Mouse (Mus musculus) lung, postnatal 36 days (tissue): Measurements from ENCODE around the gene Esyt1.
"Not testable (repeated sequence)": the region's sequence is repeated elsewhere in the genome, so short reads cannot be mapped to it uniquely, and the experiment has no call there.

Experiments used
- DNase-seq: peaks from one replicate; pipeline ENCODE4 v3.0.0; 2022; ENCODE audit warnings: mixed read lengths

Gene Esyt1

DNA sequence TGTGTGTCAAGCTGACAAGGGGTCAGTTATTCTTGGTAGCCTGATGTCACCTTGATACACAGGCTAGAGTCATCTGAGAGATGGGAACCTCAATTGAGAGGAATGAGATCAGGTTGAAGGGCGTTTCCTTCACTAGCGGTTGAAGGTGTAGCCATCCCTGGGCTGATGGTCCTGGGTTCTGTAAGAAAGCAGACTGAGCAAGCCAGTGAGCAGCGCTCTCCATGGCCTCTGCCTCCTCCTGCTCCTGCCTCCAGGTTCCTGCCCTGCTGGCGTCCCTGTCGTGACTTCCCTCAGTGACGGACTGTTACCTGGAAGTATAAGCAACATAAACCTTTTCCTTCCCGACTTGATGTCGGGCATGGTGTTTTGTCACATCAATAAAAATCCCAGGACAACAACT lies 22.1 kb downstream of the Esyt1 start:
- no peak for DNase-seq

DNA sequence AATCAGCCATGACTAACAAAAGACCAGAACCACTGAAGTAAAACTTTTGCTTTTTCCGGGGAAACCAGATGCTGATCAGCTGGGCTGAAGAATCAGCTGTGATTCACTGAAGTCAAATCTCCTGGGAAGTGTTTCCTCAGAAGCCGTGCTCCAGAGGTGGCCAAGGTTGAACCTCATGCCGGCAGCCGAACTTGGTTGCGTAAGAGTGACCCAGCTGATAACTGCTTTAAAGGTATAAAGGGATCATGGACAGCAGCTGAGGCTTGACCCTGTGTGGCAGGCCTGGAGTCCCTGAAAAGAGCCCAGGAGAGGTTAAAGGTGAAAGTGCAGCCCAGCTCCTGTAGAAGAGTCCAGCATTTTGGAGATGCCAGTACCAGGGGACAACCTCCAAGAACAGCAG lies 23.3 kb downstream of the Esyt1 start:
- DNase-seq = peak; percentile 62

DNA sequence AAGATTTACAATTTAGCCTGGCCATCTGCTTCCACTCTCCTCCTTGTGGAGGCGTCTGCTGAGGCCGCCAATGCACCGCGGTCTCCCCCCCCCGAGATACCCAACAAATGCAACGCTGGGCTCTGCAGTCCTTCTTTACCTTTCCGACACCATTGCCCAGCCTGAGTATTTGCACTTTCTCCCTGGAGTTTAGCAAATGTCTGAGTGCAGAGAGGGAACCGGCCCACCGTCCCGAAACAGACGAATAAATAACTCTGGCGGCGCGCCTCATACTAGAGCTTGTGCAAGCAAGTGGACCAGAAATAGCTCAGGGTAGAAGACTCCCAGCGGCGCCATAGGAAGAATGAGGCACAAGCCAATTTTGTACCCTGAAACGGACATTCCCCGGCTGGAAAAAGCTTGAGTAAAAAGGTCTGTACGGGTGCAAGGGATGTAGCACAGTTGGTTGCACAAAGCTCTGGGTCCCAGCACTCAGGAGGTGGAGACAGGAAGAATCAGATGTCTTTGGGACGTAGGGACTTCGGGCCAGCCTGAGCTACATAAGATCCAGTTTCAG lies 26.5 kb downstream of the Esyt1 start:
- peak; percentile 72 for DNase-seq

DNA sequence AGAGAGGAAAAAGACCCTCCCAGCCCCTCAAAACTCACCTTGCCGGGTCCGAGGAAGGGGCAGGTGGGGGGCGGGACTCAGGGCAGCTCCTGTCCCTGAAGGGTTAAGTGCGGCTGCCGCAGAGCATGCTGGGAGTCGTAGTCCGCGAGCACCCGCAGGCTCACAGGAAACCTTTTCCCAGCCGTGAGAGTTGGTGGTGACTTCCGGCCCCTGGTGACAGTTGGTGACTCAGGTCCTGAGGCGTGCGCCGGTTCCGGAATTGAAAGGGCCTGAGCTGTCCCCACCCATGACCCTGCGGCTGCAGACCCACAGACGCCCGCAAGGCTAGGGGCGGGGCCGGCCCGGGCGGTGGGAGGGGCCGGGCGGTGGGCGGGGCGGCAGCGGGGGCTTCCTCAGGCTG lies 27.1 kb downstream of the Esyt1 start, which contains the start of gene Myl6b:
Myl6b (minus strand) TSS at position 96 of the 400 bp plus-strand sequence.
- peak; percentile 99 for DNase-seq

DNA sequence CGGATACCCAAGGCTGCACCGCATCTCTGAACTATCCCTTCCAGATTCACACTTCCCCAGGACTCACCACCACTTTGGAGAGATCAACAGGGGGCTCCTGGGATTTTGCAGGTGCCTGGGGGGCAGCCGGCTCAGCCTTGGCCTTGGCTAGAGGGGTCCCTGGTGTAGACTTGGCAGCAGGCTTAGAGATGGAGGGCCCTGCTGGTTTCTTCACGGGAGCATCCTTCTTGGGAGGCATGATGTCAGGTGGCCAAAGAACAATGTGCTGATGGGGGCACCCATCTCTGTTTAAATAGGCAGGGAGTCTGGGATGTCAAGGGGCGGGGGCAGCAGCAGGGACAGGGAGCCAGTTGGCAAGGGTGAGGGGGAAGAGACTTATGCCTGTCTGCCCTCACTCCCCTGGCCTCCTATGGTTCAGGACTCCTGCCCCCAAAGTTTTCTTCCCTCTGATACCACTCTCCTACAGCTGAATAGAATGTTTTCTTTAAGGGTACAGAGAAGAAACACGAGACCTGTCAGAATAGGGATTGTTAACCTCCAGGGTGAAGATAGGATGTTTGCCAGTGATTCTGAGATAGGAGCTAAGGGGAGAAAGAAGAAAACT lies 28.4 kb downstream of the Esyt1 start:
- no peak for DNase-seq

DNA sequence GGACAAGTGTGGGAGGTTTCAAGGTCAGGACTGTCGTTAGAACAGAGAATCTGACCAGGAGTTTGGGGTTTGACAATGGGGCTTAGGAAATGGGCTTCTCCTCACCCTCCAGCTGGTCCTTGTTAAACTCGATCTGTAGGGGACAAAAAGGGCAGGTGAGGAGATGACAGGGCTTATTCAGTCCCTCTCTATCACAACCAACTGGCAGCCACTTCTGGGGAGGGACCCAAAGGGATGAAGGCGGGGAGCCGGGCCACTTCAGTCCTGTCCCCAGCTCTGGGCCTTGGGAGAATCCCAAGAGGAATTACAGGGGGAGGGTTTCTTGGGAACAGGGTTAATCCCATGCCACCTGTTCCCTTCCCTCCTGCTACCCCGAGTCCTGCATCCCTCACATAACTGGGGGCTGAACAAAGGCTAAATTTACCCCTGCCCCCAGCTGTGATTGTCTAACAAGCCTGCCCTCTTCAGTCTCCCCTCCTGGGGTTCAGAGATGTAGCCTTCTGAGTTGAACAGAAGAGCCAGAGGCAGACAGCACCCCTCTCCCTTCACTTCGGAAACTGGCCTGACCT lies 29.1 kb downstream of the Esyt1 start:
- no peak for DNase-seq

DNA sequence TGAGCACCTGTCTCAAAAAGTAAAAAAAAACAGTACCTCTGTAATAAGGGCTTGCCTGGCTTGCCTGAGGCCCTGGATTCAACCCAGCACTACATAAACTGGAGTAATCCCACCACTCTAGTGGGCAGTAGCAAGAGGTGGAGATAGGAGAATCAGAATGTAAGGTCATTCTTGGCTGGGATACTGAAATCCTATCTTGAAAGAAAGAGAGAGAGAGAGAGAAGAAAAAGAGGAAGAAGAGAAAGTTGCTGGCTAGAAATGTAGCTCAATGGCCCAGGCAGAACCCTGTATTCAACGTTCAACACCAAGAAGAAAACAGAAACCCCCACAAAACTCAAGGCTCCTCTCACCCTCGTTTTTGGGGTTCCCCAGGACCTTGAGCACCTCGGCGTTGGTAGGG lies 29.8 kb downstream of the Esyt1 start:
- no peak for DNase-seq

DNA sequence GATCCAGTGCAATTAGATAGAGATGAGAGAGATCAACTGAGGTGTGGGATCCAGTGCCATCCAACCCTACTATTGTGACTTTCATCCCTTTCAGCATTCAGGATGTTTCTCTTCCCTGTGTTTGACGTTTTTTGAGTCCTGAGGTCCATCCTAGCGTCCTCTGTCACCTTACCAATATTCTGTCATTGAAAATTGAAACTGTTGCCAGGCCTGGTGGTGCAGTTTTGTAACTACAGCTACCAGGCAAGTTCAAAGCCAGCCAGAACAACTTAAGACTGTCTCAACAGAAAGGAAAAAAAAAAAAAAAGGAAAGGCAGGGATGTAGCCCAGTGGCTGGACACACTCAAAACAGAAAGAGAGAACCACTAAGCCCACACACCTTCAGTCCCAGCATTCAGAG lies 30.4 kb downstream of the Esyt1 start:
- DNase-seq = no peak

DNA sequence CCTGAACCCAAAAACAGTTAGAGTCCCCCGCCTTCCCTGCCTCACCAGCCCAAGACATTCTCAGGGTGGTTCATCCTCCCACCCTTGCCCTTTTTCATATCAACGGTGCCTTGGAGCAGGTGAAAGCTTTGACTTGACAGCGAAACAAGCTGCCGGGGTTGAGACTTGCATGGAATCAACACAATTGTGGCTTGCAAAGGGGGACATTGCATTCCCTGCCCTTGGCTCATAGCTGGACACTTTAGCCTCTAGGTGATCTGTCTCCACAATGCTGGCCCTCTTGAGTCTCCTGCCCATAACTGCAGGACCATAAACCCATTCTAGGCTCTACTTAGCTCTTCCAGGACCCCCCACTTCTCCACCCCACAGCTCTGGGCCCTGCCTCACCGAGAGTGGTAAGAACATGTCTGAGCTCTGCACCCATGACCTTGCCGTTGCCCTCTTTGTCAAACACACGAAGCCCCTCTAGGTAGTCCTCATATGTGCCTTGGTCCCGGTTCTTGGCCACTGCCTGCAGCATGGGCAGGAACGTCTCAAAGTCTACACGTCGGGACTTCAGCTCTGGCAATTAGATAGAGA lies 30.9 kb downstream of the Esyt1 start:
- DNase-seq = no peak

DNA sequence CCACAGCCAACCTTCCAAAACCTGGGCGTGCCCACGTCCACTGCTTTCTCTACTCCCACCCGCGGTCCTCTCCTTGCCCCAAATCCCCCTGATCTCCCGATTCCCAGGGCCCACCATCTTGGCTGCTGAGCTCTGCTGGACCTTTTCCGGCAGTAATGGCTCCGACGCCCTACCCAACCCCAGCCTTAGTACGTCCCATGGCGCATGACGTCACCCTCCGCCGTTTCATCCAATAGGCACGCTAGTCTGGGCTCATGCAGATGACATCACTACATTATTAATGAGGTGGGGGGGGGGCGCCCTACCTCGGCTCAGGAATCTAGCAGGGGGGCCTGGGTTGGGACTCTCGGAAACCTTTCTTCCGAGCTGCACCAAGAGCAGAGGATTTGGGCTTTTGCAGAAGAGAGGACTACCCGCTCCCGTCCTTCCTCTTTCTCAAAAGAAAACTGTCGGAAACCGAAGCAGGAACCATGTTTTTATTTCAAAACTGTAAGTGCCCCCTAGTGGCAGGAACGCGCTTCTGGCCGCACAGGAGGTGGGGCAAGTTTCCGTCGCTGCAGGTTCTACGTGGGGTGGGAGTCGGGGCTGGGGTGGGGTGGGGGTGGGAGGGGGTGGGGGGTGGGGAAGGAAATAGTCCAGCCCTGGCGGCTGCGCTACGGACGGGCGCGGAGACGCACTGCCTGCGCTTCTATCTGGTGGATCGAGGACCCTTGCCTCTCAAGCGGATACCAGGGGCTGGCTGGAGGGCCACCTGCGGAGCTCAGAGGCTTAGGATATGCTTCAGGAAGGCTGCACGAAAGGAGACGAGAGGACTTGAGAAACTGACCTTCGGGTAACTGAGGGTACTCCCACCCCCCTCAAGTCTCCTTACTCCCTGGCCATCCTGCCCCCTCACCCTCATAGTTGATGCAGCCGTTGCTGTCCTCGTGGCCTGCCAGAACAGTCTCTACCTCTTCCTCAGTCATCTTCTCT lies 31.7 kb downstream of the Esyt1 start, which contains the start of gene Myl6:
Myl6 (minus strand) TSS at position 451 of the 972 bp plus-strand sequence.
- DNase-seq = peak; percentile 100

DNA sequence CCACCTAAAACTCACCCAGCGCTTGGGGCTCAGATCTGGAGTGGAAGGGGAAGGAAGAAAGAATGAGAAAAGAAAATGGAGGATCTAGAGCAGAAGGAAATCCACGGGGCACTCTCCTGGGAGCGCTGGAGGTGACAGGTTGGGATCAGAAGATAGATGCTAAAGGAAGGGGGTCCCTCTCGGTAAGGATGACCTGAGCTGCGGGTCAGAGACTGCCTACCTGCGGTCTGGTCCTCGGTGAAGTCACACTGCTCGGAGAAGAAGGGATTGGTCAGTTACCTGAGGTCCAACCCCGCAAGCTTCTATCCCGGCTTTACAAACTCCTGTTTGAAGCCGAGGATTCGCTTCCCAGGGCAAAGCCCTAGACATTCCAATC lies 32.4 kb downstream of the Esyt1 start:
- DNase-seq = no peak

DNA sequence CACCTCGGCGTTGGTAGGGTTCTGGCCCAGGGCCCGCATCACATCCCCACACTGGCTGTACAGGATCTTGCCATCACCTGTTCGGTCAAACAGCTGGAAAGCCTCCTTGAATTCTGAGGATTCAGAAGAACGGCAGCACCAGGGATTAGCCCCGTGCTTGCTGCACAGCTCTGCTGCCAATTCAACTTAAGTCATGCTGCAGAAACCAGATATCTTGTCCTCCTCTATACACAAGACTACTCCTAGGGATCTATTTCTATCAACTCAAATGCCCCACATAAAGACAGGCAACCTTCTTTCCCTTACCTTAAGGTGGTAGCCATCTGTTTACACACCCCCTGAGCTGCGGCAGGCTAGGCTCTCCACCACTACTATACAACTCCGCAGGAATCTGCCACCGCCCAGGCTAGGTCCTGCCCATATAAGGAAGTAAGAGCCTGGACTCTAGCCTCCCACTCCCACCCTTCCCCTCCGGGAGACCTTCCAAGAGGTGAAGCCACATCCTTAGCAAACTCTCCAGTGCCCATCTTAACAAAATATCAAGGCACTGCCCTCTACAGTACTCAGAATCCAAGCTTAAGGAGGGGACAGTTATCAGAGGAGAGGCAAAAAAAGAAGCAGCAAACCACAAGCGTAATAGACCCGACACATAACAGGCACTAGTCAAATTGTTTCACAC lies 32.9 kb downstream of the Esyt1 start:
- peak; percentile 90 for DNase-seq

DNA sequence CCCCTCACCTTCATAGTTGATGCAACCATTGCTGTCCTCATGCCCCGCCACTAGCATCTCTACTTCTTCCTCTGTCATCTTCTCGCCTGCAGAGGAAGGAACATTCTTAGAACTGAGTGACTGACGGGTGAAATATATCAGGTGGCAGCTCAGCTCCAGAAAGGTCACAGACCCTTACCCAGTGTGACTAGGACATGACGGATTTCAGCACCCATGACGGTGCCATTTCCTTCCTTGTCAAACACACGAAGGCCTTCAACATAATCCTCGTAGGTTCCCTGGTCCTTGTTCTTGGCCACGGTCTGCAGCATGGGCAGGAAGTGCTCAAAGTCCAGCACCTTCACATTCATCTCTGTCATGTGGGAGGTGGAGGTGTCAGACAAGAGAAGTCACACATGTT lies 33.6 kb downstream of the Esyt1 start:
- not testable (repeated sequence) for DNase-seq

DNA sequence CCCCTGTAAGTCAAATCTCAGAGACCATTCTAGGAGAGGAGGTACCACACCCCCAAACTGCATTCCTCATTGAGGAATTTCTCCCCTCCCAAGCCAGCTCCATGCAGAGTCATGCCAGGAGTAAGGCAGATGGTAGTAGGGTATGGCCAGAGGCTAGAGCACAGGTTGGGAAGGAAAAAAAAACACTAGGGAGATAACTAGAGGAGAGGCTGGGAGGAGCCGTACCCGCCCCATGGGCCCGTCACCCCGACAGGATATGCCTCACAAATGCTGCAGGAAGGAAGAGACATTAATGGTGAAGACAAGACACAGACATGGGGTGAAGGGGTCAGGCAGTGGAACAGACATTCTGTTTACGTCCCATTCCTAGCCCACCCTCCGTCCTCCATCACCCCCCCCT lies 34.2 kb downstream of the Esyt1 start:
- peak; percentile 61 for DNase-seq

DNA sequence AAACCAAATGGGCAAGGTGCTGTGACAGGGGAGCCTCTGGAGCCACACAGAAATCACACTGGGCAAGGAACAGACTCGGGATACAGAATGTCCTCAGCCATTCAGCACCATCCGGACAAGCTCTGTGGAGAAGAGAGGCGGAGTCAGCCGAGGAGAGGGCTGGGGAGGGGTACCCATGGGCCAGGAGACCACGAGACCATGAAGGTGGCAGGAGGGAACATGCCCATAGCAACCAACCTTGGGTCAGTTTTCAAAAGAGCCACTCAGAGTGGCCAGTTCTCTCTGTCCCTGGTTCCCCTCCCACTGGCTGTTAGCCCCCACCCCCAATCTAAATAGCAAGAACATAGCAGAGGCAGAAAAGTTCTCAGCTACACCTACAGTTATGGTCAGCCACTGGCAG lies 34.8 kb downstream of the Esyt1 start:
- no peak for DNase-seq

DNA sequence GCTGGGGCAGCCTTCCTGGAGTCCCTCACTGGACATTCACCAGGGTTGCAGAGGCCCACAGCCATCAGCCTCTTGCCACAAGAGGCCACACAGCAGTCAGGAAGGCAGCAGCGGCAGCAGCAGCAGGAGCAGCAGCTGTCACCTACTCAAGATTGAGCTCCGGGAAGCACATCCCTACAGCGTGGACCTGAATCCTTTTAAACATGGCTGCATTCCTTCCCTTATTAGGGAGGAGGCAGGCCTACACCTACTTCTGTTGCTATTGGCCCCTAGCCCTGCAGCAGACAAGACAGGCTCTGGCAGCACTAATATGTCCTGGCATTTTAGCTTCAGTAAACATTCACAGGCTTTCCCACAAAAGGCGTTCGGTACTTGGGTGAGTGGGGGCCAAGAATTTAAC lies 35.4 kb downstream of the Esyt1 start:
- peak; percentile 51 for DNase-seq

DNA sequence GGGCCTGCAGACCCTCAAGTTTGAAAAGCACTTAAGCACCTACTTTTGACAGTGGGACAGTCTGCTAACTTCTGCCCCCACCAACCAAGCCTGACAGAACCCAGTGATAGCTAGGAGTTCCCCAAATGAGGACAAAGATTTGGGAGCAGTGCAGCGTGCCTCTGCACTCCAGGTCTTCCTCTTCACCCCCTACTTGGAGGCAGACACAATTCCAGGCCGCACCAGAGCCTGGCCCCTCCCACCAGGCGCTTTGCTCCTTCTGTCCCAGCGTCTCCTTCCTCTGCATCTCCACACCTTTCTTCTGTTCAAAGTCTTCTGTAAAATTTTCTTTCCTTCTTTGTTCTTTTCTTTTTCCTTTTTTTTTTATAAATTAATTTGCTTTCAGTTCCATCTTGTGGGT lies 35.9 kb downstream of the Esyt1 start:
- DNase-seq = no peak

DNA sequence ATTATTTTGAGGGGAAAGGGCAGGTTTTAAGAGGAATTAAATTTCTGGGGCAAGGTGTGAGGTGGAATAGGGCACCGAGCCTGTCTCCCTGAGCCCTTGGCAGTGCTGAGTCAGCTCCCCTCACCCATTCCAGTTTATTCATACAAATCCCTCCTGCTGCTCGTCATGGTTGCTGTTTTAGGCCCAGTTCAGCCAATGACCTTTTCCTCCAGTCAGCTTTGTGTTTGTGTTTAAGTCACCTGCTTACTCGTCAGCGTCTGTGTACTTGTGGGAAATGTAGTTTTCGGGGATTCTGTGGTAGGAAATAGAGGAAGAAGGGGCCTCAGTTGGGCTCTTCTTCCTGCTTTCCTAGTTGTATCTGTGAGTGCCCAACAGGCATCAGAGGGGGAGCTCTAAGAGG lies 36.3 kb downstream of the Esyt1 start:
- peak; percentile 30 for DNase-seq

DNA sequence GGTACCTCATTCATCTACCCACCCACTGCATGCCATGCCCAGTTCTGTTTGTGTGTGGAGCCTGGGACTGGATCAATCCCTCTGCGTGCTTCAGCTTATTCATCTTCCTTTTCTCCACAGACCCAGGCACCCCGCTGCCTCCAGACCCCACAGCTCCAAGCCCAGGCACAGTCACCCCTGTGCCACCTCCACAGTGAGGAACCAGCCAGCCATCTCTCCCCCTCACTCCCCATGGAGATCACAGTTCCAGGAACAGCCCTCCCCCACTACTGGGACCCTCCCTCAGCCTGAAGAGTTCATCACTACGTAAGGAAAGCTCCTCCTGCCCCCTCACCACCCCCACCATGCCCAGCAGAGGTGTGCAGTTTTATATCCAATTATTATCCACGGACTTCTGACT lies 36.9 kb downstream of the Esyt1 start:
- no peak for DNase-seq

DNA sequence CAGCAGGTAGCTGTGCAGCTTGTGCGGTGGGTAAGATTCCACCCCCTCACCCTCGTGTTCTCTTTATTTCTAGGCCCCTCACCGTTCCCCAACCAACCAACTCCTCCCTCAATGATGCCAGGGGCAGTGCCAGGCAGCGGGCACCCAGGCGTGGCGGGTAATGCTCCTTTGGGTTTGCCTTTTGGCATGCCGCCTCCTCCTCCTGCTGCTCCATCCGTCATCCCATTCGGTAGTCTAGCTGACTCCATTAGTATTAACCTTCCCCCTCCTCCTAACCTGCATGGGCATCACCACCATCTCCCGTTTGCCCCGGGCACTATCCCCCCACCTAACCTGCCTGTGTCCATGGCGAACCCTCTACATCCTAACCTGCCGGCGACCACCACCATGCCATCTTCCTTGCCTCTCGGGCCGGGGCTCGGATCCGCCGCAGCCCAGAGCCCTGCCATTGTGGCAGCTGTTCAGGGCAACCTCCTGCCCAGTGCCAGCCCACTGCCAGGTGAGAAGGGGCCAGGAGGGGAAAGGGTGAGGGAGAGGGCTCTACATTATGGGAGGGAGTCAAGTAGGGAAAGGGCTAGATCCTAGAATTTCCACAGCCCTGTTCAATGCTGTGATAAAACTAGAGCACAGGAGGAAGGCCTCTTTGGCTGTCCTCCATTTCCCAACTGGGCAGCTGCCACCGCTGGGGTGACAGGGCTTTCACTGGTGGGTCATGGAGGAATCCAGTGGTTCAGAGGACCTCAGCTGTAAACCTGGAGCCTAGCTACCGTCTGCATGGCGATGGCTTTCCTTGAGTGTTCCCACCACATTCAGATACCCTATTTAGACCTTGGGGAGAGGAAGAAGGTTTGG lies 37.6 kb downstream of the Esyt1 start:
- DNase-seq = no peak

DNA sequence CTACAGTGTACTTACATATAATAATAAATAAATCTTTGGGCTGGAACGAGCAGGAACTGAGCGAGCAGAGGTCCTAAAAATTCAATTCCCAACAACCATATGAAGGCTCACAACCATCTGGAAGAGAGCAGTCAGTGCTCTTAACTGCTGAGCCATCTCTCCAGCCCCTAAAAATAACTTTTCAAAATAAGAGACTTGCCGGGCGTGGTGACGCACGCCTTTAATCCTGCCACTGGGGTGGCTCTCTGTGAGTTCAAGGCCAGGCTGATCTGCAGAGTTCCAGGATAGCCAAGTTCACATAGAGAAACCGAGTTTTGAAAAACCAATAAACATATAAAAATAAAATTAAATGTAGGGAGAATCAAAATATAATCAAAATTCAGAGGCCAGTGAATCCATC lies 39.3 kb downstream of the Esyt1 start:
- DNase-seq = no peak

DNA sequence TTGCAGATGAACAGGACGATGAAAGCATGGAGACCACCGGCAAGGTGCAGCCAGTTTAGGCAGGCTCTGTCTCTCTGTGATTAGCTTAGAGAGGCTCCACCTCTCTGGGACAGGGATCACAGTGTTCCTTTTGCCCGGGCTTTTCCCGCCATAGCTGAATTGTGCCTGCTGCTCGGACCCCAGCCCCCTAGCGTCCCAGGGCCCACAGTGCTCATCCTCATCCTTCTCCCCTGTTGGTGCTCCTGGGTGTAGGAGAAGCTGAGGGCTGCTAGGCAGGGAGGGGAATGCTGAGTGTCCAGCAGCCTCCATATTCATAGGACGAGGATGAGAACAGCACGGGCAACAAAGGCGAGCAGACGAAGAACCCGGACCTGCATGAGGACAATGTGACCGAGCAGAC lies 51.3 kb downstream of the Esyt1 start:
- no peak for DNase-seq
